Mouse (Mus musculus) kidney, adult 2 months (tissue): ENCODE results near the gene Abhd11. TPM values are rescaled to one million over a fixed set of nuclear protein-coding genes. Genes with fewer than 3 reads are reported as not detected.
"Not testable (repeated sequence)": the region's sequence is repeated elsewhere in the genome, so short reads cannot be mapped to it uniquely, and the experiment has no call there.

Experiments used
- DNase-seq: peaks from one replicate; pipeline ENCODE4 v3.0.0; 2021
- H3K27ac ChIP-seq: fragments of 200-500 bp; 2 replicates; pipeline ENCODE4 v1.5.1; 2012; ENCODE audit warnings: low read depth, low read length, control low read depth, inconsistent platforms; ENCODE audit not compliant: insufficient read depth
- H3K27me3 ChIP-seq: fragments of 200-500 bp; replicated peaks from 2 replicates; pipeline ENCODE4 v1.6.1; 2012; ENCODE audit warnings: mild to moderate bottlenecking, moderate library complexity, low read length, inconsistent platforms; ENCODE audit not compliant: control insufficient read depth, insufficient read depth
- H3K36me3 ChIP-seq: fragments of 200-500 bp; 2 replicates; pipeline ENCODE4 v1.6.1; 2012; ENCODE audit warnings: mild to moderate bottlenecking, moderate library complexity, low read length, inconsistent platforms; ENCODE audit not compliant: control insufficient read depth, insufficient read depth
- H3K4me1 ChIP-seq: fragments of 200-500 bp; 2 replicates; pipeline ENCODE4 v1.6.1; 2011; ENCODE audit warnings: low read length; ENCODE audit not compliant: control insufficient read depth, insufficient read depth
- H3K4me3 ChIP-seq: fragments of 200-500 bp; 2 replicates; pipeline ENCODE4 v1.5.1; 2011; ENCODE audit warnings: mild to moderate bottlenecking, low read depth, low read length, control low read depth; ENCODE audit not compliant: insufficient read depth
- CTCF ChIP-seq: fragments of 200-500 bp; conservative IDR thresholded peaks from 2 replicates; pipeline ENCODE4 v1.5.1; 2011; ENCODE audit warnings: low read depth, mild to moderate bottlenecking, control low read depth, low read length, moderate library complexity, mixed read lengths; ENCODE audit not compliant: insufficient read depth, insufficient read length
- POLR2A ChIP-seq: fragments of 200-500 bp; IDR thresholded peaks from one replicate; pipeline ENCODE4 v1.6.1; 2011; ENCODE audit warnings: low read depth, low read length, control low read depth
- WGBS: fragments of 180-500 bp; shearing (Covaris S2); methylation state at CpG from one replicate; pipeline ENCODE4 v1.1.7; 2018; 5-methylcytosine and 5-hydroxymethylcytosine counted together
- polyA plus RNA-seq: library from polyadenylated mRNA; depleted of rRNA; stranded (reverse); fragments of >200 nt; gene quantifications from 2 replicates; pipeline ENCODE4 v1.2.3, GENCODE M21; 2012; rRNA removed

Abhd11 gene
- 111 and 121 TPM in 2 replicates for polyA plus RNA-seq

DNA sequence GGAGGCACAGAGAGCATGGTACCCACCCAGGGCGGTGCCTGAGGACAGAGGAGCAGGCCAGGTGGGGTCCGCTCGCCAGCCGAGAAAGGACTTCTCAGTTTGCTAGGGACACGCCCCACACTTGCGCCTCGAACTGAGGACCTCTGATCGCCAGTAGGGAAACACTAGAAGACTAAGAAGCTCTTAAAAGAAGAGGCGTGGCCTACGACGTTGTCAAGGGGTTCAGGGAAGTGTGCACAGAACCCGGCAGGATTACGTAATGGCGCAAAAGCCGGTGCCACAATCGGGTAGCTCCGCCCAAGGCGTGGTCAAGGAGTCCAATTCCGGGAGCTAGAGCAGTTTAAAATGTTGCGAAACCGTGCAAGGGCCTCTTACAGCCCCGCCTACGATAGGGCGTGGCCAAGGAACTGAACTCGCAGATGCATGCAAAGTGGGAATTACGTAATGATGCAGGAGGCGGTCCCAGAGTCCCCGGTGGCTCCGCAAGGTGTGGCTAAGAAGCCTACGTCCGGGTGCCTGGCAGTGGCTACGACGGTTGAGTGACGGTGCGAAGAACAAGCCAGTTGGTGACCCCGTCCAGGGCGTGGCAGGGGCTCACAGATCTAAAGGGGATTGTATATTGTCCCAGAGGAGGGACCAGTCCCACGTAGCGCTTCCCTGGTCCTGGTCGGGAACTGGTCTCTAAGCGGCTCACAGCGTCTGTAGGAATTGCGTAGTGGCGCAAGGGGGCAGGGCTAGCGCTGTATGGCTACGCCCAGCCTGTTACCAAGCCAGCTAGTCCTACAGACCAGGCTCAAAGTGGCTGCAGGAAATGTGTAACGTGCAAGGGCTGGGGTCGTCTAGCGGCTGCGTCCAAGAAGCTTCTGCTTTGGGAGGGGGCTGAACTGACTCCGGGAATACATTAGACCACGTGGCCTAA lies at the start of gene Abhd11:
Gene Abhd11, plus strand, starts transcription at position 482 of the 919 bp plus-strand sequence.
- under 1% methylated on average over 52 of the region's 52 CpGs for WGBS
- H3K4me3 ChIP-seq: peak within 1 kb of the TSS; percentile 90
- peak; percentile 100 for DNase-seq

DNA sequence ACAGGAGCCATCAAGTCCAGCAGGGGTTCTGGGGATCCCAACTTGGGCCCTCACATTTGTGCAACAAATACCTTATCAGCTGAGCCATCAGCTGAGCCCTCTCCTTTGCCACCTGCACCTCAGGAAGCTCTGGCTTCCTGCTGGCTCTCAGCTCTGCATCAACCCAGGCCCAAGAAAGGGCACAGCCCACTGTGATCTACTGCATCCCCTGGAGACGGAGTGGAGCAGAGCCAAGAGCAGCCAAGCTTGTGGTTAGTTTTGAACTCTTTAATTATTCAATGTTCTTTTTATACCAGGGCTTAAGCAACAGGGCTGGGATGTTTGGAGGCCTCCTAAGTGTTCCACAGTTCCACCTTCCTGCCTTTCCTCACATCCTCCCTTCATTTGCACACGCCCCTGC lies 48.5 kb upstream of the Abhd11 start:
- Histone ChIP-seq H3K27me3 (no peaks in the 10 kb centered on the region), H3K36me3 (no peaks in the 10 kb centered on the region), H3K4me3 (no peak overlapping the region), H3K4me1 (no peaks in the 10 kb centered on the region), H3K27ac (no peak overlapping the region)
- TF ChIP-seq CTCF (no peak), POLR2A (no peak)
- no peak for DNase-seq
- 58% methylated on average over 2 of the region's 2 CpGs for whole genome bisulfite sequencing

More for the DNA sequence above, at the start of gene Abhd11:
- peak within 1 kb of the TSS; percentile 99 for H3K27ac ChIP-seq
- no peaks in the 10 kb centered on the region for H3K27me3 ChIP-seq
- peaks cover 9% of the 10 kb centered on the region; the same call in 1 of the 2 replicates for H3K4me1 ChIP-seq
- TF ChIP-seq CTCF (0 out of 2 replicates have a peak, but pooled peaks have one; percentile 6), POLR2A (peak; percentile 93)
- H3K36me3 ChIP-seq: no peaks in the 10 kb centered on the region

DNA sequence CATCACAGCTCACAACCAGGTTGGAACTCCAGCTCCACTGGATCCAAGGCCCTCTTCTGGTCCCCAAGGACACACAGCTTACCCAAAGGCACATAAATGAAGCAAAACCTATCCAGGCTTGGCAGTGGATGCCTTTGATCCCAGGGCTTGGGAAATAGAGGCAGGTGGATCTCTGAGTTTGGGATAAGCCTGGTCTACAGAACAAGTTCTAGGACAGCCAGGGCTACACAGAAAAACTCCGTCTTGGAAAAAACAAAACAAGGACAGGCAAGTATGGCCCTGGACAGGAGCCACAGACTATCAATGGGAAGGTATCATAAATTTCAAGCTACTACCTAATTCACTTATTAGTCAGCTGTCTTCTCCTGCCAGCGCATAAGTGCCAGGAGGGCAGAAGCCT lies 47.4 kb upstream of the Abhd11 start:
- H3K27ac ChIP-seq: no peak overlapping the region
- TF ChIP-seq CTCF: no peak
- no peak for TF ChIP-seq POLR2A
- H3K36me3 ChIP-seq: no peaks in the 10 kb centered on the region
- no peak overlapping the region for H3K4me3 ChIP-seq
- H3K4me1 ChIP-seq: no peaks in the 10 kb centered on the region
- DNase-seq: no peak
- 91% methylated on average over 2 of the region's 2 CpGs for WGBS
- no peaks in the 10 kb centered on the region for H3K27me3 ChIP-seq

GRCm38 (mm10) chr5:134963546-134963945 lies 45.4 kb upstream of the Abhd11 start:
- Histone ChIP-seq H3K27ac (no peak overlapping the region), H3K36me3 (no peaks in the 10 kb centered on the region), H3K4me3 (no peak overlapping the region), H3K27me3 (no peaks in the 10 kb centered on the region), H3K4me1 (no peaks in the 10 kb centered on the region)
- WGBS: 57% methylated on average over 5 of the region's 5 CpGs
- peak; percentile 58 for DNase-seq
- TF ChIP-seq POLR2A (no peak), CTCF (no peak)

- H3K4me1 ChIP-seq, H3K36me3 ChIP-seq, H3K27ac ChIP-seq, H3K4me3 ChIP-seq, H3K27me3 ChIP-seq, DNase-seq: not testable (repeated sequence)
These were observed 44.3 kb upstream of the Abhd11 start for GRCm38 (mm10) chr5:134964655-134965054.

DNA sequence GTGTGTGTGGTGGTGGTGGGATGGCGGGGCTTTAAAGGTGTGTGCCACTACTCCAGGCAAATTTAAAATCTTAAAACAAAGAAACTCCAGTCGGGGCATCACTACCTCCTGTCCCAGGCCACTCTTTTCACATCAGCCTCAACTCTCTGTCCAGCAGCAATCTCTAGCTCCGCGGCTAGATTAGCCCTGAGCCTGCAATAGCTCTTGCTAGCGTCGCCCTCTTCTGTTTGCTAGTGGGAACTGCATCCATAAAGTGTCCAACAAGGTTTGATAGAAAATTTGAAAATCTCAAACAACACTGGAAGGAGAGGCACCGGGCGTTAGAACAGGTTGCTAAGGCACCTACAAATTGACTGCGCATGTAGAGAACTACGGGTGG lies 43.5 kb upstream of the Abhd11 start:
- no peaks in the 10 kb centered on the region for H3K4me1 ChIP-seq
- no peak overlapping the region for H3K27ac ChIP-seq
- TF ChIP-seq CTCF (peak; percentile 86), POLR2A (no peak)
- 5% methylated on average over 10 of the region's 10 CpGs for WGBS
- no peak overlapping the region for H3K4me3 ChIP-seq
- H3K36me3 ChIP-seq: no peaks in the 10 kb centered on the region
- H3K27me3 ChIP-seq: no peaks in the 10 kb centered on the region
- peak; percentile 84 for DNase-seq
